Mouse (Mus musculus): ENCODE measurements around the gene Negr1. TPM values are rescaled to one million over a fixed set of nuclear protein-coding genes. Genes with fewer than 3 reads are reported as not detected.

Gene Negr1
- polyA plus RNA-seq, 1 experiment from 2014 or later, result not detected

- H3K36me3 ChIP-seq (replicated peaks; ENCODE audit: insufficient read depth, low read length), result no peaks in the 10 kb centered on the region
- H3K9ac ChIP-seq (replicated peaks), result no peak overlapping the region
- H3K4me3 ChIP-seq (ENCODE audit: low read depth, low read length), result no peak overlapping the region
- H3K4me2 ChIP-seq (ENCODE audit: low read depth, low read length), result no peak overlapping the region
- WGBS (ENCODE audit: insufficient replicate concordance), result 77% methylated on average over 1 of the region's 1 CpGs
- H3K9me3 ChIP-seq (ENCODE audit: low read length), result no peaks in the 10 kb centered on the region
- no peaks in the 10 kb centered on the region for H3K4me1 ChIP-seq (ENCODE audit: insufficient read depth)
- ATAC-seq, result no peak
- H3K27ac ChIP-seq (ENCODE audit: low read depth), result no peak overlapping the region
- DNase-seq, result no peak
- TF ChIP-seq CTCF (IDR thresholded peaks at IDR 0.05; ENCODE audit: low read depth), result no peak
- no peak for TF ChIP-seq EP300 (IDR thresholded peaks at IDR 0.05; ENCODE audit: low read depth)
- H3K27me3 ChIP-seq (ENCODE audit: insufficient read depth, low read length), result no peaks in the 10 kb centered on the region
Observed at GRCm38 (mm10) chr3:156931540-156931939, 369.9 kb downstream of the Negr1 start.

DNA sequence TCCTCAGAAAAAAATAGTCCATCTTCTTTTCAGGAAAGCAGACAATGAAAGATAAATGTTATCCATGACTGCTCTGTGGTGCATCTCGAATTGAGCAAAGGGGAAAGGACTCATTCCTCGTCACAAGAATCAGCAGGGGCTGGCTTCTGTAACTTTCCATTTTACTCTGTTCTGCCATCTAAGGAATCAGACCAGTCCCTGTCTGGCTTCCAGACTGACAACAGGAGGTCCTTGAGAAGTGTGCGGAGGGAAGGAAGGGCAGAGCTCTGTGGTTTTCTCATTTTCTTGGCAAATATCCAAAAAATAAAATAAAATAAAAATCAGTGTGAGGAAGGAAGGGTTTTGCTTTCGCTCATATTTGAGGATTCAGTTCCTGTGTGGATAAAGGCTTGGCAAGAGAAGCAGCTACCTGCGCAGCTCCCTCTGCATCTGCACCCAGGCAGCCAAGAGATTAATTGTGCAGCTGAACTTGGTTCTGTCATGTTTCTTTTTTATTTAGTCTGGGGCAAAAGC lies 373.2 kb downstream of the Negr1 start:
- Histone ChIP-seq H3K4me2 (ENCODE audit: low read depth, low read length) (no peak overlapping the region), H3K9ac (replicated peaks) (no peak overlapping the region), H3K36me3 (replicated peaks; ENCODE audit: insufficient read depth, low read length) (no peaks in the 10 kb centered on the region), H3K27ac (ENCODE audit: low read depth) (no peak overlapping the region), H3K27me3 (ENCODE audit: insufficient read depth, low read length) (no peaks in the 10 kb centered on the region), H3K4me1 (ENCODE audit: insufficient read depth) (no peaks in the 10 kb centered on the region), H3K9me3 (ENCODE audit: low read length) (no peaks in the 10 kb centered on the region), H3K4me3 (ENCODE audit: low read depth, low read length) (no peak overlapping the region)
- no peak for TF ChIP-seq CTCF (IDR thresholded peaks at IDR 0.05; ENCODE audit: low read depth)
- no peak for TF ChIP-seq EP300 (IDR thresholded peaks at IDR 0.05; ENCODE audit: low read depth)
- WGBS (ENCODE audit: insufficient replicate concordance), result 74% methylated on average over 5 of the region's 5 CpGs
- DNase-seq (no peak), ATAC-seq (no peak)

GRCm38 (mm10) chr3:156947404-156947803 lies 385.8 kb downstream of the Negr1 start:
- no peak for ATAC-seq
- H3K27ac ChIP-seq (ENCODE audit: low read depth), result no peak overlapping the region
- TF ChIP-seq EP300 (IDR thresholded peaks at IDR 0.05; ENCODE audit: low read depth) (no peak), CTCF (IDR thresholded peaks at IDR 0.05; ENCODE audit: low read depth) (no peak)
- no peaks in the 10 kb centered on the region for H3K36me3 ChIP-seq (replicated peaks; ENCODE audit: insufficient read depth, low read length)
- no peaks in the 10 kb centered on the region for H3K9me3 ChIP-seq (ENCODE audit: low read length)
- no peak overlapping the region for H3K9ac ChIP-seq (replicated peaks)
- no peaks in the 10 kb centered on the region for H3K27me3 ChIP-seq (ENCODE audit: insufficient read depth, low read length)
- DNase-seq, result no peak
- no peak overlapping the region for H3K4me3 ChIP-seq (ENCODE audit: low read depth, low read length)
- no peak overlapping the region for H3K4me2 ChIP-seq (ENCODE audit: low read depth, low read length)
- H3K4me1 ChIP-seq (ENCODE audit: insufficient read depth), result no peaks in the 10 kb centered on the region
- WGBS (ENCODE audit: insufficient replicate concordance), result 61% methylated on average over 6 of the region's 6 CpGs

GRCm38 (mm10) chr3:156952970-156953369 lies 391.4 kb downstream of the Negr1 start:
- Histone ChIP-seq H3K9me3 (ENCODE audit: low read length) (no peaks in the 10 kb centered on the region), H3K36me3 (replicated peaks; ENCODE audit: insufficient read depth, low read length) (no peaks in the 10 kb centered on the region), H3K27me3 (ENCODE audit: insufficient read depth, low read length) (no peaks in the 10 kb centered on the region), H3K27ac (ENCODE audit: low read depth) (no peak overlapping the region), H3K4me3 (ENCODE audit: low read depth, low read length) (no peak overlapping the region), H3K4me1 (ENCODE audit: insufficient read depth) (no peaks in the 10 kb centered on the region), H3K4me2 (ENCODE audit: low read depth, low read length) (no peak overlapping the region), H3K9ac (replicated peaks) (no peak overlapping the region)
- 62% methylated on average over 6 of the region's 6 CpGs for WGBS (ENCODE audit: insufficient replicate concordance)
- DNase-seq (no peak), ATAC-seq (no peak)
- TF ChIP-seq CTCF (IDR thresholded peaks at IDR 0.05; ENCODE audit: low read depth) (no peak), EP300 (IDR thresholded peaks at IDR 0.05; ENCODE audit: low read depth) (no peak)

DNA sequence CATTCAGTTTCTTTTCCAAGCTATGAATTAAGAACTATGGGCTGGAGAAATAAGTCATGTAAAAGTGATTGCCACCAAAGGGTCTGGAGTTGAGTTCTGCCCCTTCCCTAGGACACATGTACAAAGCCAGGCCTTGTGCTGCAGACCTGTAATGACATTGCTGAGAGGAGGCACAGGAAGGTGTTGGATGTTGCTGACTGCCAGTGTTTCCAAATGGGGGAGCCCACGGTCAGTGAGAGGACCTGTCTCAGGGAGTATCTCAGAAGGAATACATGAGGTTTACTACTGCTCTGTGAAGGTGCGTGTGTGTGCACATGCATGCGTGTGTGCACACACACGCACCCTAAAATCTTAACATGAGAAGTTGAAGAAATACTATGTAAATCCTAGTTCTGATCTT lies 393.5 kb downstream of the Negr1 start:
- WGBS (ENCODE audit: insufficient replicate concordance), result 70% methylated on average over 4 of the region's 4 CpGs
- H3K9ac ChIP-seq (replicated peaks), result no peak overlapping the region
- no peaks in the 10 kb centered on the region for H3K27me3 ChIP-seq (ENCODE audit: insufficient read depth, low read length)
- TF ChIP-seq EP300 (IDR thresholded peaks at IDR 0.05; ENCODE audit: low read depth), result no peak
- no peak for TF ChIP-seq CTCF (IDR thresholded peaks at IDR 0.05; ENCODE audit: low read depth)
- no peak for ATAC-seq
- H3K9me3 ChIP-seq (ENCODE audit: low read length), result no peaks in the 10 kb centered on the region
- no peak overlapping the region for H3K27ac ChIP-seq (ENCODE audit: low read depth)
- no peak for DNase-seq
- H3K4me3 ChIP-seq (ENCODE audit: low read depth, low read length), result no peak overlapping the region
- no peak overlapping the region for H3K4me2 ChIP-seq (ENCODE audit: low read depth, low read length)
- no peaks in the 10 kb centered on the region for H3K4me1 ChIP-seq (ENCODE audit: insufficient read depth)
- no peaks in the 10 kb centered on the region for H3K36me3 ChIP-seq (replicated peaks; ENCODE audit: insufficient read depth, low read length)

DNA sequence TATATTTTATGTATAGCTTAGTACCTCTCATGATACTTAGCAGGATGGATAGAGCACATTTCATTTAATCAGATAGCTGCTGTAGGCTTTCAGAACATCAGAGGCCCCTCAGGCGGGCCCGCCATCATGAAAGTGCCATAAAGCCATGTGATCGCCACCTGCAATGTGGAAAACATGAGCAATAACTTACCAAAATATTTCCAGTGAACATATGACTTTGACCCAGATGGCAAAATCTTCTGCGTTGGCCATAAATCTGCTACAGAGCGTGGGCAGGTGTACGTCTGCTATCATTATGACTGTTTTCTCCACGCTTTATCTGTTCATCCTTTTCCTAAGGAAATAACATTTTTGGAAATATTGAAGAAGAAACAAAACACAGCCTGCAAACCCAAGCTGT lies 397.0 kb downstream of the Negr1 start:
- TF ChIP-seq CTCF (IDR thresholded peaks at IDR 0.05; ENCODE audit: low read depth), result no peak
- no peak for TF ChIP-seq EP300 (IDR thresholded peaks at IDR 0.05; ENCODE audit: low read depth)
- Histone ChIP-seq H3K36me3 (replicated peaks; ENCODE audit: insufficient read depth, low read length) (no peaks in the 10 kb centered on the region), H3K4me2 (ENCODE audit: low read depth, low read length) (no peak overlapping the region), H3K4me3 (ENCODE audit: low read depth, low read length) (no peak overlapping the region), H3K27ac (ENCODE audit: low read depth) (no peak overlapping the region), H3K4me1 (ENCODE audit: insufficient read depth) (no peaks in the 10 kb centered on the region), H3K27me3 (ENCODE audit: insufficient read depth, low read length) (no peaks in the 10 kb centered on the region), H3K9me3 (ENCODE audit: low read length) (no peaks in the 10 kb centered on the region), H3K9ac (replicated peaks) (no peak overlapping the region)
- 89% methylated on average over 7 of the region's 7 CpGs for WGBS (ENCODE audit: insufficient replicate concordance)
- ATAC-seq (no peak), DNase-seq (no peak)

DNA sequence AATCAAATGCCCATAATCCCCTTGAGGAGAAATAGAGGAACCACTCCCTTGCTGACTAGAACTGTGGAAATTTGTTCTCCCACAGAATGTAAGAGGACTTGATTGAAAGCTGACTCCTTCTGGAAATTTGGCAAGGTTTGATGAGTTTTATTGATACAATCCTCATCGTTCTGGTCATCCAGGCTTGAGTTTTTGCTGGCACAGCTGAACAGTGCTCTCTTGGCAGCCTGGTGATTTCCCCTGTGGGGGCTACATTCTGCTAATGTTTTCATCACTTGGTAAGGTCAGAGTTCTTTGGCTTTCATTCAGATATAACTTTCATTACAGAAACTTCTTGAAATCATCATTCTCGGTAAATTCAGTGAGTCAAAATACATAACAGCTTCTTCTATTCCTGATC lies 407.2 kb downstream of the Negr1 start:
- Histone ChIP-seq H3K4me2 (ENCODE audit: low read depth, low read length) (no peak overlapping the region), H3K27me3 (ENCODE audit: insufficient read depth, low read length) (no peaks in the 10 kb centered on the region), H3K4me3 (ENCODE audit: low read depth, low read length) (no peak overlapping the region), H3K9ac (replicated peaks) (no peak overlapping the region), H3K9me3 (ENCODE audit: low read length) (no peaks in the 10 kb centered on the region), H3K27ac (ENCODE audit: low read depth) (no peak overlapping the region), H3K4me1 (ENCODE audit: insufficient read depth) (no peaks in the 10 kb centered on the region), H3K36me3 (replicated peaks; ENCODE audit: insufficient read depth, low read length) (no peaks in the 10 kb centered on the region)
- 73% methylated on average over 2 of the region's 2 CpGs for WGBS (ENCODE audit: insufficient replicate concordance)
- TF ChIP-seq EP300 (IDR thresholded peaks at IDR 0.05; ENCODE audit: low read depth), result no peak
- ATAC-seq, result no peak
- DNase-seq, result no peak

All from liver, postnatal 0 days (tissue).